Mouse (Mus musculus) mouse trophoblast stem cell (cell line): ENCODE data around the gene Myo18b.

ENCODE experiments used
- in situ Hi-C, 2 experiments: fragments of 300-500 bp; cut with MseI, MboI; formaldehyde crosslinking; loops; 2 replicates in 1 of 2; 3 replicates in 1 of 2; pipeline ENCODE4 v1.15.1; 2025

The Myo18b gene

GRCm38 (mm10) chr5:112895674-112896654 lies at the start of gene Myo18b:
Gene Myo18b (minus strand): TSS chr5:112896362.
- in situ Hi-C loops: no loop called here

- in situ Hi-C loops: no loop called here
Observed at GRCm38 (mm10) chr5:112945925-112946324, 49.8 kb upstream of the Myo18b start.

- in situ Hi-C loops: no loop called here
Observed at GRCm38 (mm10) chr5:112942244-112942643, 46.1 kb upstream of the Myo18b start.

- in situ Hi-C loops: no loop called here
Observed at GRCm38 (mm10) chr5:112941001-112941400, 44.8 kb upstream of the Myo18b start.

GRCm38 (mm10) chr5:112936632-112937031 lies 40.5 kb upstream of the Myo18b start:
- in situ Hi-C loops: no loop called here

- in situ Hi-C loops: no loop called here
Observed at GRCm38 (mm10) chr5:112935436-112935835, 39.3 kb upstream of the Myo18b start.

- in situ Hi-C loops: no loop called here
Observed at GRCm38 (mm10) chr5:112932878-112933567, 36.9 kb upstream of the Myo18b start.

GRCm38 (mm10) chr5:112931901-112932300 lies 35.7 kb upstream of the Myo18b start:
- in situ Hi-C loops: no loop called here

- in situ Hi-C loops: no loop called here
Observed at GRCm38 (mm10) chr5:112928201-112928881, 32.2 kb upstream of the Myo18b start.

- in situ Hi-C loops: no loop called here
Observed at GRCm38 (mm10) chr5:112925422-112925821, 29.3 kb upstream of the Myo18b start.

- in situ Hi-C loops: no loop called here
Observed at GRCm38 (mm10) chr5:112924806-112925205, 28.6 kb upstream of the Myo18b start.

GRCm38 (mm10) chr5:112923841-112924240 lies 27.7 kb upstream of the Myo18b start:
- in situ Hi-C loops: no loop called here

GRCm38 (mm10) chr5:112921914-112922313 lies 25.8 kb upstream of the Myo18b start:
- in situ Hi-C loops: no loop called here

- in situ Hi-C loops: no loop called here
Observed at GRCm38 (mm10) chr5:112910381-112910780, 14.2 kb upstream of the Myo18b start.

GRCm38 (mm10) chr5:112908169-112908614 lies 12.0 kb upstream of the Myo18b start:
- in situ Hi-C loops: no loop called here

- in situ Hi-C loops: no loop called here
Observed at GRCm38 (mm10) chr5:112907504-112907903, 11.3 kb upstream of the Myo18b start.

- in situ Hi-C loops: no loop called here
Observed at GRCm38 (mm10) chr5:112893462-112894060, 2.6 kb downstream of the Myo18b start.

- in situ Hi-C loops: no loop called here
Observed at GRCm38 (mm10) chr5:112892411-112892810, 3.8 kb downstream of the Myo18b start.

GRCm38 (mm10) chr5:112888651-112889050 lies 7.5 kb downstream of the Myo18b start:
- in situ Hi-C loops: no loop called here

GRCm38 (mm10) chr5:112886687-112887491 lies 9.3 kb downstream of the Myo18b start:
- in situ Hi-C loops: no loop called here
